Mouse (Mus musculus) right cerebral cortex, postnatal 4 days (tissue): ENCODE measurements at regions not wholly inside any gene's neighbourhood (a gene's known extent, or its start where the extent isn't known, plus 50 kb on each side); places are given as distances from the start of the nearest gene placed in this dataset.
A peak's percentile ranks its signal among the peaks of the same experiment; 100 is the strongest.
"Not testable (repeated sequence)": the region's sequence is repeated elsewhere in the genome, so short reads cannot be mapped to it uniquely, and the experiment has no call there.

ENCODE experiments used
- DNase-seq: peaks from one replicate; pipeline ENCODE4 v3.0.0-alpha.2; 2022

- peak; percentile 46 for DNase-seq
These were observed 166.3 kb upstream of the Rgma start for GRCm38 (mm10) chr7:73208817-73209602.

- DNase-seq, result peak; percentile 33
These were observed 165.2 kb upstream of the Rgma start for GRCm38 (mm10) chr7:73210078-73210477.

GRCm38 (mm10) chr7:73222237-73222915 lies 152.9 kb upstream of the Rgma start:
- DNase-seq, result no peak

- DNase-seq, result no peak
These were observed 152.3 kb upstream of the Rgma start for GRCm38 (mm10) chr7:73222929-73223512.

GRCm38 (mm10) chr7:73233539-73234158 lies 141.7 kb upstream of the Rgma start:
- DNase-seq, result no peak

GRCm38 (mm10) chr7:73238486-73238885 lies 136.8 kb upstream of the Rgma start:
- DNase-seq, result no peak

- DNase-seq, result no peak
These were observed 131.5 kb upstream of the Rgma start for GRCm38 (mm10) chr7:73243591-73244355.

GRCm38 (mm10) chr7:73245431-73245830 lies 129.9 kb upstream of the Rgma start:
- DNase-seq, result no peak

- DNase-seq, result no peak
These were observed 124.7 kb upstream of the Rgma start for GRCm38 (mm10) chr7:73250593-73250992.

GRCm38 (mm10) chr7:73251187-73251740 lies 124.0 kb upstream of the Rgma start:
- DNase-seq, result no peak

GRCm38 (mm10) chr7:73254972-73255371 lies 120.3 kb upstream of the Rgma start:
- not testable (repeated sequence) for DNase-seq

- no peak for DNase-seq
These were observed 115.2 kb upstream of the Rgma start for GRCm38 (mm10) chr7:73260140-73260539.

- DNase-seq, result no peak
These were observed 113.6 kb upstream of the Rgma start for GRCm38 (mm10) chr7:73261750-73262149.

- no peak for DNase-seq
These were observed 112.8 kb upstream of the Rgma start for GRCm38 (mm10) chr7:73262526-73262925.

- DNase-seq, result no peak
These were observed 105.7 kb upstream of the Rgma start for GRCm38 (mm10) chr7:73269626-73270025.

GRCm38 (mm10) chr7:73272787-73273186 lies 102.5 kb upstream of the Rgma start:
- no peak for DNase-seq

GRCm38 (mm10) chr7:73275814-73276271 lies 99.5 kb upstream of the Rgma start:
- no peak for DNase-seq

- DNase-seq, result no peak
These were observed 96.7 kb upstream of the Rgma start for GRCm38 (mm10) chr7:73278616-73279015.

GRCm38 (mm10) chr7:73279936-73280445 lies 95.3 kb upstream of the Rgma start:
- DNase-seq, result no peak

GRCm38 (mm10) chr7:73286244-73286643 lies 89.1 kb upstream of the Rgma start:
- DNase-seq, result no peak

GRCm38 (mm10) chr7:73293337-73293736 lies 82.0 kb upstream of the Rgma start:
- no peak for DNase-seq

GRCm38 (mm10) chr7:73294399-73294798 lies 80.9 kb upstream of the Rgma start:
- no peak for DNase-seq
